Mouse (Mus musculus): ENCODE measurements around the gene Fnbp1. TPM values are rescaled to one million over a fixed set of nuclear protein-coding genes. Genes with fewer than 3 reads are reported as not detected.
A peak's percentile ranks its signal among the peaks of the same experiment; 100 is the strongest.

Fnbp1 gene
- polyA plus RNA-seq, 1 experiment from 2014 or later = 27.8 TPM

GRCm38 (mm10) chr2:31119795-31120194 lies 22.0 kb downstream of the Fnbp1 start:
- Histone ChIP-seq H3K4me2 (no peak overlapping the region), H3K9me3 (no peaks in the 10 kb centered on the region), H3K4me1 (peaks cover 18% of the 10 kb centered on the region), H3K27ac (no peak overlapping the region), H3K27me3 (replicated peaks) (no peaks in the 10 kb centered on the region), H3K36me3 (no peaks in the 10 kb centered on the region), H3K4me3 (replicated peaks) (no peak overlapping the region), H3K9ac (no peak overlapping the region)
- 70% methylated on average over 13 of the region's 13 CpGs for WGBS
- ATAC-seq (ENCODE audit: insufficient read depth, low FRiP score, low read depth) = no peak

- Histone ChIP-seq H3K36me3 (no peaks in the 10 kb centered on the region), H3K9ac (no peak overlapping the region), H3K9me3 (no peaks in the 10 kb centered on the region), H3K4me1 (peaks cover 10% of the 10 kb centered on the region), H3K4me2 (no peak overlapping the region), H3K27me3 (replicated peaks) (no peaks in the 10 kb centered on the region), H3K4me3 (replicated peaks) (no peak overlapping the region), H3K27ac (no peak overlapping the region)
- WGBS = 89% methylated on average over 10 of the region's 10 CpGs
- no peak for ATAC-seq (ENCODE audit: insufficient read depth, low FRiP score, low read depth)
Measured at GRCm38 (mm10) chr2:31118639-31119380, 23.0 kb downstream of the Fnbp1 start.

- ATAC-seq (ENCODE audit: insufficient read depth, low FRiP score, low read depth) = no peak
- Histone ChIP-seq H3K27ac (no peak overlapping the region), H3K9me3 (no peaks in the 10 kb centered on the region), H3K9ac (no peak overlapping the region), H3K4me3 (replicated peaks) (no peak overlapping the region), H3K36me3 (no peaks in the 10 kb centered on the region), H3K4me1 (peaks cover 10% of the 10 kb centered on the region), H3K27me3 (replicated peaks) (no peaks in the 10 kb centered on the region), H3K4me2 (no peak overlapping the region)
- WGBS = 92% methylated on average over 3 of the region's 3 CpGs
Measured at GRCm38 (mm10) chr2:31118211-31118610, 23.6 kb downstream of the Fnbp1 start.

- H3K9me3 ChIP-seq = no peaks in the 10 kb centered on the region
- H3K27me3 ChIP-seq (replicated peaks) = no peaks in the 10 kb centered on the region
- WGBS = 54% methylated on average over 10 of the region's 10 CpGs
- H3K36me3 ChIP-seq = no peaks in the 10 kb centered on the region
- no peak overlapping the region for H3K27ac ChIP-seq
- ATAC-seq (ENCODE audit: insufficient read depth, low FRiP score, low read depth) = no peak
- peaks cover 10% of the 10 kb centered on the region for H3K4me1 ChIP-seq
- no peak overlapping the region for H3K4me3 ChIP-seq (replicated peaks)
- no peak overlapping the region for H3K9ac ChIP-seq
- no peak overlapping the region for H3K4me2 ChIP-seq
Measured at GRCm38 (mm10) chr2:31115943-31116731, 25.7 kb downstream of the Fnbp1 start.

- H3K27ac ChIP-seq = no peak overlapping the region
- no peaks in the 10 kb centered on the region for H3K36me3 ChIP-seq
- H3K27me3 ChIP-seq (replicated peaks) = no peaks in the 10 kb centered on the region
- H3K9ac ChIP-seq = no peak overlapping the region
- no peaks in the 10 kb centered on the region for H3K9me3 ChIP-seq
- no peak overlapping the region for H3K4me3 ChIP-seq (replicated peaks)
- H3K4me2 ChIP-seq = no peak overlapping the region
- peaks cover 10% of the 10 kb centered on the region for H3K4me1 ChIP-seq
- WGBS = 48% methylated on average over 10 of the region's 10 CpGs
- ATAC-seq (ENCODE audit: insufficient read depth, low FRiP score, low read depth) = no peak
Measured at GRCm38 (mm10) chr2:31115091-31115942, 26.5 kb downstream of the Fnbp1 start.

GRCm38 (mm10) chr2:31114205-31114604 lies 27.6 kb downstream of the Fnbp1 start:
- Histone ChIP-seq H3K9ac (no peak overlapping the region), H3K4me1 (peaks cover 10% of the 10 kb centered on the region), H3K27ac (no peak overlapping the region), H3K4me3 (replicated peaks) (no peak overlapping the region), H3K36me3 (no peaks in the 10 kb centered on the region), H3K4me2 (no peak overlapping the region), H3K9me3 (no peaks in the 10 kb centered on the region), H3K27me3 (replicated peaks) (no peaks in the 10 kb centered on the region)
- 89% methylated on average over 2 of the region's 2 CpGs for WGBS
- ATAC-seq (ENCODE audit: insufficient read depth, low FRiP score, low read depth) = no peak

- no peak overlapping the region for H3K4me2 ChIP-seq
- H3K4me3 ChIP-seq (replicated peaks) = no peak overlapping the region
- peaks cover 18% of the 10 kb centered on the region for H3K4me1 ChIP-seq
- no peaks in the 10 kb centered on the region for H3K36me3 ChIP-seq
- ATAC-seq (ENCODE audit: insufficient read depth, low FRiP score, low read depth) = no peak
- no peak overlapping the region for H3K27ac ChIP-seq
- H3K27me3 ChIP-seq (replicated peaks) = no peaks in the 10 kb centered on the region
- H3K9me3 ChIP-seq = no peaks in the 10 kb centered on the region
- 70% methylated on average over 6 of the region's 6 CpGs for WGBS
- no peak overlapping the region for H3K9ac ChIP-seq
Measured at GRCm38 (mm10) chr2:31111685-31112084, 30.1 kb downstream of the Fnbp1 start.

- WGBS = 73% methylated on average over 12 of the region's 12 CpGs
- no peak for ATAC-seq (ENCODE audit: insufficient read depth, low FRiP score, low read depth)
- no peak overlapping the region for H3K9ac ChIP-seq
- H3K4me3 ChIP-seq (replicated peaks) = no peak overlapping the region
- H3K4me1 ChIP-seq = peaks cover 14% of the 10 kb centered on the region
- no peaks in the 10 kb centered on the region for H3K36me3 ChIP-seq
- H3K4me2 ChIP-seq = no peak overlapping the region
- H3K9me3 ChIP-seq = no peaks in the 10 kb centered on the region
- no peaks in the 10 kb centered on the region for H3K27me3 ChIP-seq (replicated peaks)
- no peak overlapping the region for H3K27ac ChIP-seq
Measured at GRCm38 (mm10) chr2:31109960-31110548, 31.8 kb downstream of the Fnbp1 start.

GRCm38 (mm10) chr2:31108186-31108585 lies 33.6 kb downstream of the Fnbp1 start:
- Histone ChIP-seq H3K36me3 (no peaks in the 10 kb centered on the region), H3K4me1 (peaks cover 13% of the 10 kb centered on the region), H3K27me3 (replicated peaks) (no peaks in the 10 kb centered on the region), H3K9ac (no peak overlapping the region), H3K4me2 (no peak overlapping the region), H3K9me3 (no peaks in the 10 kb centered on the region), H3K4me3 (replicated peaks) (no peak overlapping the region), H3K27ac (peak overlapping the region; percentile 87)
- 62% methylated on average over 6 of the region's 6 CpGs for WGBS
- no peak for ATAC-seq (ENCODE audit: insufficient read depth, low FRiP score, low read depth)

- 18% methylated on average over 11 of the region's 11 CpGs for WGBS
- no peaks in the 10 kb centered on the region for H3K36me3 ChIP-seq
- no peak overlapping the region for H3K9ac ChIP-seq
- no peak overlapping the region for H3K4me3 ChIP-seq (replicated peaks)
- ATAC-seq (ENCODE audit: insufficient read depth, low FRiP score, low read depth) = peak; percentile 74
- no peaks in the 10 kb centered on the region for H3K27me3 ChIP-seq (replicated peaks)
- peak overlapping the region; percentile 87 for H3K27ac ChIP-seq
- H3K4me2 ChIP-seq = peak overlapping the region; percentile 26
- H3K4me1 ChIP-seq = peaks cover 13% of the 10 kb centered on the region
- H3K9me3 ChIP-seq = no peaks in the 10 kb centered on the region
Measured at GRCm38 (mm10) chr2:31106621-31107320, 35.0 kb downstream of the Fnbp1 start.

- H3K9me3 ChIP-seq = no peaks in the 10 kb centered on the region
- H3K4me3 ChIP-seq (replicated peaks) = no peak overlapping the region
- WGBS = 86% methylated on average over 3 of the region's 3 CpGs
- H3K4me2 ChIP-seq = no peak overlapping the region
- H3K27me3 ChIP-seq (replicated peaks) = no peaks in the 10 kb centered on the region
- H3K4me1 ChIP-seq = peaks cover 17% of the 10 kb centered on the region
- no peak overlapping the region for H3K9ac ChIP-seq
- H3K36me3 ChIP-seq = no peaks in the 10 kb centered on the region
- ATAC-seq (ENCODE audit: insufficient read depth, low FRiP score, low read depth) = no peak
- peak overlapping the region; percentile 87 for H3K27ac ChIP-seq
Measured at GRCm38 (mm10) chr2:31106004-31106403, 35.8 kb downstream of the Fnbp1 start.
